Mouse (Mus musculus) forebrain, embryonic 11.5 days (tissue): ENCODE results near the gene Zfp1. TPM values are rescaled to one million over a fixed set of nuclear protein-coding genes. Genes with fewer than 3 reads are reported as not detected.
A peak's percentile ranks its signal among the peaks of the same experiment; 100 is the strongest.

Experiments used
- ATAC-seq: fragments of 200-750 bp; cut with Nextera tagmentation; replicated peaks from 2 replicates; pipeline ENCODE4 v1.8.0; 2017; ENCODE audit warnings: moderate TSS enrichment; ENCODE audit not compliant: low FRiP score
- DNase-seq: peaks from one replicate; pipeline ENCODE4 v3.0.0-alpha.2; 2017; ENCODE audit warnings: low spot score
- H3K27ac ChIP-seq: fragments of 300-500 bp; sonication (generic); 2 replicates; pipeline ENCODE4 v1.5.1; 2014; ENCODE audit warnings: low read depth, low read length
- H3K27me3 ChIP-seq: fragments of 300-500 bp; sonication (generic); 2 replicates; pipeline ENCODE4 v1.6.1; 2014; ENCODE audit warnings: mild to moderate bottlenecking, low read length, mixed read lengths; ENCODE audit not compliant: control insufficient read depth, insufficient read depth
- H3K36me3 ChIP-seq: fragments of 300-500 bp; sonication (generic); 2 replicates; pipeline ENCODE4 v1.6.1; 2014; ENCODE audit warnings: mild to moderate bottlenecking, low read length, moderate library complexity, mixed read lengths; ENCODE audit not compliant: control insufficient read depth, insufficient read depth
- H3K4me1 ChIP-seq: fragments of 300-500 bp; sonication (generic); replicated peaks from 2 replicates; pipeline ENCODE4 v1.6.1; 2014; ENCODE audit warnings: low read length, mixed read lengths; ENCODE audit not compliant: control insufficient read depth, insufficient read depth
- H3K4me2 ChIP-seq: fragments of 300-500 bp; sonication (generic); 2 replicates; pipeline ENCODE4 v1.6.1; 2014; ENCODE audit warnings: low read depth, mild to moderate bottlenecking, low read length, moderate library complexity, mixed read lengths; ENCODE audit not compliant: severe bottlenecking
- H3K4me3 ChIP-seq: fragments of 300-500 bp; sonication (generic); 2 replicates; pipeline ENCODE4 v1.5.1; 2014; ENCODE audit warnings: low read depth, low read length
- H3K9ac ChIP-seq: fragments of 300-500 bp; sonication (generic); 2 replicates; pipeline ENCODE4 v1.6.1; 2014; ENCODE audit warnings: low read length
- H3K9me3 ChIP-seq: fragments of 300-500 bp; sonication (generic); 2 replicates; pipeline ENCODE4 v1.6.1; 2016; ENCODE audit warnings: low read length, mixed read lengths; ENCODE audit not compliant: control insufficient read depth
- WGBS: fragments of 180-500 bp; shearing (Covaris S2); extraction: QIAGEN DNeasy Blood & Tissue Kit; methylation state at CpG from one replicate; pipeline ENCODE4 v1.1.7; 2014; 5-methylcytosine and 5-hydroxymethylcytosine counted together
- polyA plus RNA-seq: library from polyadenylated mRNA; unstranded; fragments of >200 nt; fragmentation: Nextera tagmentation; extraction: Ambion mirVana; gene quantifications from 2 replicates; pipeline ENCODE4 v1.2.1, GENCODE M21; 2014

Zfp1 gene
- polyA plus RNA-seq, 1 experiment from 2014 or later = 21.8 TPM

GRCm38 (mm10) chr8:111628401-111628800 lies 14.8 kb upstream of the Zfp1 start:
- Histone ChIP-seq H3K9me3 (no peaks in the 10 kb centered on the region), H3K27me3 (no peaks in the 10 kb centered on the region), H3K36me3 (no peaks in the 10 kb centered on the region; the same call in 1 of the 2 replicates), H3K9ac (no peak overlapping the region), H3K4me3 (no peak overlapping the region), H3K4me2 (no peak overlapping the region), H3K4me1 (no peaks in the 10 kb centered on the region), H3K27ac (no peak overlapping the region)
- no peak for DNase-seq
- WGBS = 95% methylated on average over 12 of the region's 12 CpGs
- no peak for ATAC-seq

- WGBS = 90% methylated on average over 19 of the region's 19 CpGs
- no peaks in the 10 kb centered on the region; the same call in 1 of the 2 replicates for H3K36me3 ChIP-seq
- no peak overlapping the region for H3K27ac ChIP-seq
- DNase-seq (no peak), ATAC-seq (no peak)
- H3K9ac ChIP-seq = no peak overlapping the region
- no peak overlapping the region for H3K4me3 ChIP-seq
- H3K4me1 ChIP-seq = no peaks in the 10 kb centered on the region
- no peaks in the 10 kb centered on the region for H3K9me3 ChIP-seq
- no peak overlapping the region for H3K4me2 ChIP-seq
- H3K27me3 ChIP-seq = no peaks in the 10 kb centered on the region
Observed at GRCm38 (mm10) chr8:111628894-111629501, 14.2 kb upstream of the Zfp1 start.

GRCm38 (mm10) chr8:111630105-111630521 lies 13.1 kb upstream of the Zfp1 start, which contains the start of gene Ldhd:
Ldhd (minus strand) TSS chr8:111630374.
- H3K27ac ChIP-seq = no peak within 1 kb of the TSS

GRCm38 (mm10) chr8:111631589-111631988 lies 11.6 kb upstream of the Zfp1 start:
- Histone ChIP-seq H3K27ac (no peak overlapping the region), H3K9ac (no peak overlapping the region), H3K9me3 (no peaks in the 10 kb centered on the region), H3K36me3 (no peaks in the 10 kb centered on the region), H3K4me1 (no peaks in the 10 kb centered on the region), H3K27me3 (no peaks in the 10 kb centered on the region), H3K4me2 (no peak overlapping the region), H3K4me3 (no peak overlapping the region)
- no peak for ATAC-seq
- no peak for DNase-seq
- WGBS = 92% methylated on average over 8 of the region's 8 CpGs

More at GRCm38 (mm10) chr8:111630105-111630521, 13.1 kb upstream of the Zfp1 start, which contains the start of gene Ldhd:
- Histone ChIP-seq H3K27me3 (no peaks in the 10 kb centered on the region), H3K36me3 (no peaks in the 10 kb centered on the region; the same call in 1 of the 2 replicates), H3K4me1 (no peaks in the 10 kb centered on the region), H3K9me3 (no peaks in the 10 kb centered on the region), H3K4me2 (peak within 1 kb of the TSS; percentile 35; the same call in 1 of the 2 replicates), H3K9ac (no peak within 1 kb of the TSS), H3K4me3 (no peak within 1 kb of the TSS)
- no peak for ATAC-seq
- no peak for DNase-seq
- WGBS = 33% methylated on average over 13 of the region's 13 CpGs

- WGBS = 95% methylated on average over 3 of the region's 3 CpGs
- Histone ChIP-seq H3K27ac (no peak overlapping the region), H3K27me3 (no peaks in the 10 kb centered on the region), H3K4me2 (no peak overlapping the region), H3K9ac (no peak overlapping the region), H3K9me3 (no peaks in the 10 kb centered on the region), H3K36me3 (no peaks in the 10 kb centered on the region), H3K4me1 (no peaks in the 10 kb centered on the region), H3K4me3 (no peak overlapping the region)
- ATAC-seq (no peak), DNase-seq (no peak)
Observed at GRCm38 (mm10) chr8:111632976-111633375, 10.2 kb upstream of the Zfp1 start.

GRCm38 (mm10) chr8:111638086-111638485 lies 5.1 kb upstream of the Zfp1 start:
- H3K36me3 ChIP-seq = no peaks in the 10 kb centered on the region
- H3K4me3 ChIP-seq = no peak overlapping the region
- ATAC-seq (no peak), DNase-seq (no peak)
- no peaks in the 10 kb centered on the region for H3K4me1 ChIP-seq
- no peak overlapping the region for H3K9ac ChIP-seq
- H3K27me3 ChIP-seq = no peaks in the 10 kb centered on the region
- H3K4me2 ChIP-seq = no peak overlapping the region
- no peaks in the 10 kb centered on the region for H3K9me3 ChIP-seq
- no peak overlapping the region for H3K27ac ChIP-seq

- ATAC-seq (no peak), DNase-seq (no peak)
- no peak overlapping the region for H3K4me3 ChIP-seq
- H3K27me3 ChIP-seq = no peaks in the 10 kb centered on the region
- H3K4me2 ChIP-seq = no peak overlapping the region
- H3K36me3 ChIP-seq = no peaks in the 10 kb centered on the region
- H3K9me3 ChIP-seq = no peaks in the 10 kb centered on the region
- H3K27ac ChIP-seq = no peak overlapping the region
- 94% methylated on average over 2 of the region's 2 CpGs for WGBS
- H3K4me1 ChIP-seq = no peaks in the 10 kb centered on the region
- no peak overlapping the region for H3K9ac ChIP-seq
Observed at GRCm38 (mm10) chr8:111641064-111641463, 2.1 kb upstream of the Zfp1 start.

- peak overlapping the region; percentile 47; the same call in 1 of the 2 replicates for H3K4me2 ChIP-seq
- H3K4me3 ChIP-seq = no peak overlapping the region
- no peaks in the 10 kb centered on the region for H3K27me3 ChIP-seq
- peak overlapping the region; percentile 81 for H3K9ac ChIP-seq
- 62% methylated on average over 5 of the region's 5 CpGs for WGBS
- no peaks in the 10 kb centered on the region for H3K4me1 ChIP-seq
- DNase-seq (no peak), ATAC-seq (no peak)
- no peak overlapping the region for H3K27ac ChIP-seq
- H3K9me3 ChIP-seq = no peaks in the 10 kb centered on the region
- H3K36me3 ChIP-seq = no peaks in the 10 kb centered on the region
Observed at GRCm38 (mm10) chr8:111642496-111642895, 705 bp upstream of the Zfp1 start.

- no peaks in the 10 kb centered on the region for H3K27me3 ChIP-seq
- no peaks in the 10 kb centered on the region for H3K36me3 ChIP-seq
- H3K4me2 ChIP-seq = peak overlapping the region; percentile 47
- no peaks in the 10 kb centered on the region for H3K4me1 ChIP-seq
- peak overlapping the region; percentile 65 for H3K4me3 ChIP-seq
- ATAC-seq (peak; percentile 49), DNase-seq (no peak)
- WGBS = 19% methylated on average over 5 of the region's 5 CpGs
- no peak overlapping the region for H3K27ac ChIP-seq
- no peaks in the 10 kb centered on the region for H3K9me3 ChIP-seq
- peak overlapping the region; percentile 81 for H3K9ac ChIP-seq
Observed at GRCm38 (mm10) chr8:111642939-111643263, 300 bp upstream of the Zfp1 start.
